Mouse (Mus musculus): ENCODE results near the gene Prkce. TPM values are rescaled to one million over a fixed set of nuclear protein-coding genes. Genes with fewer than 3 reads are reported as not detected.

Prkce gene
- polyA plus RNA-seq, 1 experiment, result 3.3 TPM

DNA sequence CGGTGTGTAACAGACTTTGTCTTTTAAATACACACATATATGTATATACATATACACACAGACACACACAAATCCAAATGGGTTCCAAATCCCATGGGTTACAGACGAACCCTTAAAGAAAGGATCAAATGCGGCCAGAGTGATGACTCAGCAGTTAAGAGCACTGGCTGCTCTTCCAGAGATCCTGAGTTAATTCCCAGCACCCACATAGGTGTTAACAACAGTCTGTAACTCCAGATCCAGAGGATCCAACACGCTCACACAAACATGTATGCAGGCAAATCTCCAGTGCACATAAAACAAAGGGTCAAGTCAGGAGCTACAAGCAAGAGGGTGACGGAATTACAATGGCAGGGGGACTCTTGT lies 41.2 kb downstream of the Prkce start:
- H3K4me3 ChIP-seq (ENCODE audit: low read depth, low read length), result no peak overlapping the region
- H3K27me3 ChIP-seq (ENCODE audit: control insufficient read depth, insufficient read depth, low read length), result no peaks in the 10 kb centered on the region
- no peak for TF ChIP-seq CTCF (IDR thresholded peaks at IDR 0.05; ENCODE audit: extremely low read depth, insufficient read length, insufficient replicate concordance, low read depth, low read length)
- no peak for TF ChIP-seq POLR2A (IDR thresholded peaks at IDR 0.05; ENCODE audit: low read depth, low read length)
- no peak overlapping the region for H3K27ac ChIP-seq (ENCODE audit: insufficient read depth, low read depth, low read length)
- peaks cover 8% of the 10 kb centered on the region; the same call in 1 of the 2 replicates for H3K4me1 ChIP-seq (ENCODE audit: control insufficient read depth, insufficient read depth, insufficient read length, low read length)
- H3K36me3 ChIP-seq (ENCODE audit: control insufficient read depth, insufficient read depth, low read length), result no peaks in the 10 kb centered on the region
- WGBS, result 89% methylated on average over 5 of the region's 5 CpGs

- peaks cover 3% of the 10 kb centered on the region; the same call in 1 of the 2 replicates for H3K4me1 ChIP-seq (ENCODE audit: control insufficient read depth, insufficient read depth, insufficient read length, low read length)
- no peak overlapping the region for H3K4me3 ChIP-seq (ENCODE audit: low read depth, low read length)
- no peaks in the 10 kb centered on the region for H3K36me3 ChIP-seq (ENCODE audit: control insufficient read depth, insufficient read depth, low read length)
- 77% methylated on average over 13 of the region's 13 CpGs for WGBS
- no peak for TF ChIP-seq POLR2A (IDR thresholded peaks at IDR 0.05; ENCODE audit: low read depth, low read length)
- no peak for TF ChIP-seq CTCF (IDR thresholded peaks at IDR 0.05; ENCODE audit: extremely low read depth, insufficient read length, insufficient replicate concordance, low read depth, low read length)
- no peaks in the 10 kb centered on the region for H3K27me3 ChIP-seq (ENCODE audit: control insufficient read depth, insufficient read depth, low read length)
- H3K27ac ChIP-seq (ENCODE audit: insufficient read depth, low read depth, low read length), result no peak overlapping the region
These were observed 42.2 kb downstream of the Prkce start for GRCm38 (mm10) chr17:86209680-86210251.

- H3K27ac ChIP-seq (ENCODE audit: insufficient read depth, low read depth, low read length), result no peak overlapping the region
- 84% methylated on average over 3 of the region's 3 CpGs for WGBS
- no peak overlapping the region for H3K4me3 ChIP-seq (ENCODE audit: low read depth, low read length)
- no peaks in the 10 kb centered on the region for H3K27me3 ChIP-seq (ENCODE audit: control insufficient read depth, insufficient read depth, low read length)
- no peaks in the 10 kb centered on the region for H3K36me3 ChIP-seq (ENCODE audit: control insufficient read depth, insufficient read depth, low read length)
- no peaks in the 10 kb centered on the region for H3K4me1 ChIP-seq (ENCODE audit: control insufficient read depth, insufficient read depth, insufficient read length, low read length)
- TF ChIP-seq POLR2A (IDR thresholded peaks at IDR 0.05; ENCODE audit: low read depth, low read length), result no peak
- no peak for TF ChIP-seq CTCF (IDR thresholded peaks at IDR 0.05; ENCODE audit: extremely low read depth, insufficient read length, insufficient replicate concordance, low read depth, low read length)
These were observed 44.6 kb downstream of the Prkce start for GRCm38 (mm10) chr17:86212204-86212603.

DNA sequence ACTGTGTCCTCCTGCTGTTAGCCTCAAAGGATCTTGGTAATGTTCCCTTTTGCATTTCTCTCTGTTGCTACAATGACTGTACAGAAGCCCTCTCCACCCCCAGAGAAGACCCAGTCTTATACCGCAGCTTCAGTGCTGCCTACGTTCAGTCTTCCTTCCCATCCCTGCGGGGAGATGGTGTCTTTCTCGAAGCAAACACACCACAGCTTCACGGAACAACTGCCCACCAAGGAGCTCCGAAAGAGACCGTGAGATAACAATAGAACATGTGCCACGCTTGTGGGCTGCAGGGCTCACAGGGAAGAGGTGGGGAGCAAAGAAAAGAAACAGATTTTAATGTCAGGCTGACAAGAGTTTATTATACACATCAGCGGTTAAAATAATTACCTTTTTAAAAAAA lies 46.7 kb downstream of the Prkce start:
- Histone ChIP-seq H3K4me1 (ENCODE audit: control insufficient read depth, insufficient read depth, insufficient read length, low read length) (peaks cover 7% of the 10 kb centered on the region; the same call in 1 of the 2 replicates), H3K4me3 (ENCODE audit: low read depth, low read length) (no peak overlapping the region), H3K36me3 (ENCODE audit: control insufficient read depth, insufficient read depth, low read length) (no peaks in the 10 kb centered on the region), H3K27me3 (ENCODE audit: control insufficient read depth, insufficient read depth, low read length) (no peaks in the 10 kb centered on the region), H3K27ac (ENCODE audit: insufficient read depth, low read depth, low read length) (no peak overlapping the region)
- 87% methylated on average over 9 of the region's 9 CpGs for WGBS
- TF ChIP-seq CTCF (IDR thresholded peaks at IDR 0.05; ENCODE audit: extremely low read depth, insufficient read length, insufficient replicate concordance, low read depth, low read length) (no peak), POLR2A (IDR thresholded peaks at IDR 0.05; ENCODE audit: low read depth, low read length) (no peak)

DNA sequence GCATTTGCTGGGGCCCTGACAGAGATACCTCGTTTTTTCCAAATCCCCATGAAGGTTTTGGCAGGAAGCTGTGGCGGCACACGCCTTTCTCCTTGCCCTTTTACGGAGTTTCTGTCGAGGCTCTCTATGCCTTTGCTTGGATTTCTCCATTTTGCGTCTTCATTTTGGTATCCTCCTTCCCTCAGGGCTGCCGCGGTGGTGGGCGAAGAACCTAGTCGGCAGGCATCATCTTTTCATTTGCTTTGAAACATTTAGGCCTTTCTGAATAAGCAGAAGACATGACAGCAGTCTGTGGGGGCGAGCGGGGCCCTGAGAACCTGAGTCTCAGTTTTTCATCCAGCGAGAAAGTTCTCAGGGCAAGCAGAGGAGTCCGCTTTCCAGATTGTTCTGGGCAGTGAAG lies 47.2 kb downstream of the Prkce start:
- 88% methylated on average over 14 of the region's 14 CpGs for WGBS
- H3K36me3 ChIP-seq (ENCODE audit: control insufficient read depth, insufficient read depth, low read length), result no peaks in the 10 kb centered on the region
- no peak overlapping the region for H3K27ac ChIP-seq (ENCODE audit: insufficient read depth, low read depth, low read length)

GRCm38 (mm10) chr17:86215771-86216170 lies 48.2 kb downstream of the Prkce start:
- H3K4me3 ChIP-seq (ENCODE audit: low read depth, low read length), result no peak overlapping the region
- H3K36me3 ChIP-seq (ENCODE audit: control insufficient read depth, insufficient read depth, low read length), result no peaks in the 10 kb centered on the region
- no peaks in the 10 kb centered on the region for H3K27me3 ChIP-seq (ENCODE audit: control insufficient read depth, insufficient read depth, low read length)
- peaks cover 7% of the 10 kb centered on the region; the same call in 1 of the 2 replicates for H3K4me1 ChIP-seq (ENCODE audit: control insufficient read depth, insufficient read depth, insufficient read length, low read length)
- TF ChIP-seq POLR2A (IDR thresholded peaks at IDR 0.05; ENCODE audit: low read depth, low read length), result no peak
- peak; percentile 83 for TF ChIP-seq CTCF (IDR thresholded peaks at IDR 0.05; ENCODE audit: extremely low read depth, insufficient read length, insufficient replicate concordance, low read depth, low read length)
- 47% methylated on average over 7 of the region's 7 CpGs for WGBS
- no peak overlapping the region for H3K27ac ChIP-seq (ENCODE audit: insufficient read depth, low read depth, low read length)

More for the DNA sequence above, 47.2 kb downstream of the Prkce start:
- no peak overlapping the region for H3K4me3 ChIP-seq (ENCODE audit: low read depth, low read length)
- H3K4me1 ChIP-seq (ENCODE audit: control insufficient read depth, insufficient read depth, insufficient read length, low read length), result peaks cover 7% of the 10 kb centered on the region; the same call in 1 of the 2 replicates
- TF ChIP-seq CTCF (IDR thresholded peaks at IDR 0.05; ENCODE audit: extremely low read depth, insufficient read length, insufficient replicate concordance, low read depth, low read length), result no peak
- TF ChIP-seq POLR2A (IDR thresholded peaks at IDR 0.05; ENCODE audit: low read depth, low read length), result no peak
- H3K27me3 ChIP-seq (ENCODE audit: control insufficient read depth, insufficient read depth, low read length), result no peaks in the 10 kb centered on the region

DNA sequence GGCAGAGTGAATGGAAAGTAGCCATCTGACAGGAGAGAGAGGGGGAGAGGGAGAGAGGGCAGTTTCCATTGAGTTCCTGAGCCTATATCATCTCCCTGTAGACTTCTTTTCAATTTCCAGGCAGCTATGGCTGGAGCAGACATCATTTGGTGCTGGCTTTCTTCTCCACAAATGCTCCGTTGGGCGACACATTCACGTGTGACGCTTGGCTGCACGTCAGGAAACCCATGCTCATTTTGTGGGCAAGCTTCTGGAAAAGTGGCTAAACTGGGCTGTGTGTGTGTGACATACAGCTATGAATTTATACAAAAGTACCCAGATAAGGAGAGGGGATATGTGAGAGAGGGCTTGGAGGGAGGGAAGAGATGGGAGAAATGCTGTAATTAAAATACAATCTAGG lies 49.9 kb downstream of the Prkce start:
- H3K27ac ChIP-seq (ENCODE audit: insufficient read depth, low read depth, low read length), result no peak overlapping the region
- 89% methylated on average over 5 of the region's 5 CpGs for WGBS

More for the DNA sequence above, 49.9 kb downstream of the Prkce start:
- TF ChIP-seq POLR2A (IDR thresholded peaks at IDR 0.05; ENCODE audit: low read depth, low read length), result no peak
- TF ChIP-seq CTCF (IDR thresholded peaks at IDR 0.05; ENCODE audit: extremely low read depth, insufficient read length, insufficient replicate concordance, low read depth, low read length), result no peak
- no peaks in the 10 kb centered on the region for H3K27me3 ChIP-seq (ENCODE audit: control insufficient read depth, insufficient read depth, low read length)
- H3K36me3 ChIP-seq (ENCODE audit: control insufficient read depth, insufficient read depth, low read length), result no peaks in the 10 kb centered on the region
- no peak overlapping the region for H3K4me3 ChIP-seq (ENCODE audit: low read depth, low read length)
- peaks cover 7% of the 10 kb centered on the region; the same call in 1 of the 2 replicates for H3K4me1 ChIP-seq (ENCODE audit: control insufficient read depth, insufficient read depth, insufficient read length, low read length)

Measured in small intestine, adult 2 months (tissue).